Mouse (Mus musculus): ENCODE results near the gene Adrb1. TPM values are rescaled to one million over a fixed set of nuclear protein-coding genes. Genes with fewer than 3 reads are reported as not detected.
A peak's percentile ranks its signal among the peaks of the same experiment; 100 is the strongest.

The Adrb1 gene
- 0.93 and 1.2 TPM in 2 replicates for polyA plus RNA-seq (2015; fragmentation: Nextera tagmentation; extraction: Ambion mirVana)

- Histone ChIP-seq H3K4me1 (peaks cover 26% of the 10 kb centered on the region), H3K4me3 (replicated peaks) (peak within 1 kb of the TSS; percentile 57), H3K27ac (no peak within 1 kb of the TSS; the same call in 1 of the 2 replicates), H3K27me3 (replicated peaks) (peaks cover 48% of the 10 kb centered on the region), H3K4me2 (peak within 1 kb of the TSS; percentile 92), H3K36me3 (no peaks in the 10 kb centered on the region), H3K9ac (peak within 1 kb of the TSS; percentile 39; the same call in 1 of the 2 replicates), H3K9me3 (no peaks in the 10 kb centered on the region)
- WGBS = 1% methylated on average over 49 of the region's 63 CpGs
- ATAC-seq (ENCODE audit: insufficient read depth, low FRiP score, low read depth) = peak; percentile 54
Measured at GRCm38 (mm10) chr19:56721387-56722211, at the start of gene Adrb1. Adrb1 (plus strand) TSS chr19:56722199.

GRCm38 (mm10) chr19:56675690-56676089 is 46.3 kb upstream of the Adrb1 start:
- Histone ChIP-seq H3K9me3 (no peaks in the 10 kb centered on the region), H3K27me3 (replicated peaks) (no peaks in the 10 kb centered on the region), H3K4me3 (replicated peaks) (no peak overlapping the region), H3K4me2 (no peak overlapping the region), H3K9ac (no peak overlapping the region), H3K27ac (no peak overlapping the region), H3K4me1 (peaks cover 9% of the 10 kb centered on the region; the same call in 1 of the 2 replicates), H3K36me3 (no peaks in the 10 kb centered on the region)
- no peak for ATAC-seq (ENCODE audit: insufficient read depth, low FRiP score, low read depth)
- WGBS = 87% methylated on average over 5 of the region's 5 CpGs

- H3K4me2 ChIP-seq = no peak overlapping the region
- H3K4me1 ChIP-seq = peaks cover 9% of the 10 kb centered on the region; the same call in 1 of the 2 replicates
- 84% methylated on average over 4 of the region's 4 CpGs for WGBS
- H3K27ac ChIP-seq = no peak overlapping the region
- ATAC-seq (ENCODE audit: insufficient read depth, low FRiP score, low read depth) = no peak
- no peaks in the 10 kb centered on the region for H3K36me3 ChIP-seq
- H3K9ac ChIP-seq = no peak overlapping the region
- H3K4me3 ChIP-seq (replicated peaks) = no peak overlapping the region
- no peaks in the 10 kb centered on the region for H3K9me3 ChIP-seq
- no peaks in the 10 kb centered on the region for H3K27me3 ChIP-seq (replicated peaks)
Measured at GRCm38 (mm10) chr19:56676506-56676905, 45.5 kb upstream of the Adrb1 start.

- 35% methylated on average over 8 of the region's 8 CpGs for WGBS
- H3K4me1 ChIP-seq = peaks cover 9% of the 10 kb centered on the region; the same call in 1 of the 2 replicates
- H3K4me2 ChIP-seq = no peak overlapping the region
- no peaks in the 10 kb centered on the region for H3K9me3 ChIP-seq
- H3K36me3 ChIP-seq = no peaks in the 10 kb centered on the region
- ATAC-seq (ENCODE audit: insufficient read depth, low FRiP score, low read depth) = no peak
- no peaks in the 10 kb centered on the region for H3K27me3 ChIP-seq (replicated peaks)
- H3K4me3 ChIP-seq (replicated peaks) = no peak overlapping the region
- peak overlapping the region; percentile 51; the same call in 1 of the 2 replicates for H3K27ac ChIP-seq
- H3K9ac ChIP-seq = no peak overlapping the region
Measured at GRCm38 (mm10) chr19:56677611-56678010, 44.4 kb upstream of the Adrb1 start.

- Histone ChIP-seq H3K9ac (no peak overlapping the region), H3K27ac (0 out of 2 replicates have a peak overlapping the region, but pooled peaks have one; percentile 18), H3K4me3 (replicated peaks) (no peak overlapping the region), H3K4me2 (no peak overlapping the region), H3K36me3 (no peaks in the 10 kb centered on the region), H3K4me1 (peaks cover 9% of the 10 kb centered on the region; the same call in 1 of the 2 replicates), H3K9me3 (no peaks in the 10 kb centered on the region), H3K27me3 (replicated peaks) (no peaks in the 10 kb centered on the region)
- 65% methylated on average over 9 of the region's 9 CpGs for WGBS
- no peak for ATAC-seq (ENCODE audit: insufficient read depth, low FRiP score, low read depth)
Measured at GRCm38 (mm10) chr19:56678516-56678915, 43.5 kb upstream of the Adrb1 start.

- WGBS = 71% methylated on average over 18 of the region's 18 CpGs
- ATAC-seq (ENCODE audit: insufficient read depth, low FRiP score, low read depth) = no peak
- H3K27me3 ChIP-seq (replicated peaks) = no peaks in the 10 kb centered on the region
- H3K27ac ChIP-seq = no peak overlapping the region
- H3K9ac ChIP-seq = no peak overlapping the region
- H3K4me1 ChIP-seq = peaks cover 9% of the 10 kb centered on the region; the same call in 1 of the 2 replicates
- no peaks in the 10 kb centered on the region for H3K9me3 ChIP-seq
- no peaks in the 10 kb centered on the region for H3K36me3 ChIP-seq
- no peak overlapping the region for H3K4me2 ChIP-seq
- no peak overlapping the region for H3K4me3 ChIP-seq (replicated peaks)
Measured at GRCm38 (mm10) chr19:56679213-56679965, 42.6 kb upstream of the Adrb1 start.

GRCm38 (mm10) chr19:56679992-56680391 is 42.0 kb upstream of the Adrb1 start:
- 72% methylated on average over 7 of the region's 7 CpGs for WGBS
- H3K9me3 ChIP-seq = no peaks in the 10 kb centered on the region
- no peaks in the 10 kb centered on the region for H3K36me3 ChIP-seq
- H3K4me1 ChIP-seq = peaks cover 9% of the 10 kb centered on the region; the same call in 1 of the 2 replicates
- no peaks in the 10 kb centered on the region for H3K27me3 ChIP-seq (replicated peaks)
- no peak overlapping the region for H3K4me3 ChIP-seq (replicated peaks)
- H3K9ac ChIP-seq = no peak overlapping the region
- H3K27ac ChIP-seq = no peak overlapping the region
- H3K4me2 ChIP-seq = no peak overlapping the region
- no peak for ATAC-seq (ENCODE audit: insufficient read depth, low FRiP score, low read depth)

GRCm38 (mm10) chr19:56682297-56682696 is 39.7 kb upstream of the Adrb1 start:
- peaks cover 9% of the 10 kb centered on the region; the same call in 1 of the 2 replicates for H3K4me1 ChIP-seq
- ATAC-seq (ENCODE audit: insufficient read depth, low FRiP score, low read depth) = no peak
- WGBS = 84% methylated on average over 7 of the region's 7 CpGs

GRCm38 (mm10) chr19:56682843-56683242 is 39.2 kb upstream of the Adrb1 start:
- no peaks in the 10 kb centered on the region for H3K27me3 ChIP-seq (replicated peaks)
- 62% methylated on average over 7 of the region's 7 CpGs for WGBS
- H3K4me3 ChIP-seq (replicated peaks) = no peak overlapping the region
- H3K36me3 ChIP-seq = no peaks in the 10 kb centered on the region
- H3K9ac ChIP-seq = no peak overlapping the region
- H3K4me1 ChIP-seq = peaks cover 11% of the 10 kb centered on the region; the same call in 1 of the 2 replicates
- no peak for ATAC-seq (ENCODE audit: insufficient read depth, low FRiP score, low read depth)
- no peak overlapping the region for H3K27ac ChIP-seq
- H3K9me3 ChIP-seq = no peaks in the 10 kb centered on the region
- no peak overlapping the region for H3K4me2 ChIP-seq

More at GRCm38 (mm10) chr19:56682297-56682696, 39.7 kb upstream of the Adrb1 start:
- Histone ChIP-seq H3K9ac (no peak overlapping the region), H3K4me2 (no peak overlapping the region), H3K36me3 (no peaks in the 10 kb centered on the region), H3K4me3 (replicated peaks) (no peak overlapping the region), H3K27me3 (replicated peaks) (no peaks in the 10 kb centered on the region), H3K9me3 (no peaks in the 10 kb centered on the region), H3K27ac (no peak overlapping the region)

GRCm38 (mm10) chr19:56685515-56685914 is 36.5 kb upstream of the Adrb1 start:
- WGBS = 65% methylated on average over 7 of the region's 7 CpGs

GRCm38 (mm10) chr19:56686218-56686617 is 35.8 kb upstream of the Adrb1 start:
- no peaks in the 10 kb centered on the region for H3K9me3 ChIP-seq
- H3K27ac ChIP-seq = no peak overlapping the region
- no peak overlapping the region for H3K4me2 ChIP-seq
- WGBS = 62% methylated on average over 12 of the region's 12 CpGs
- ATAC-seq (ENCODE audit: insufficient read depth, low FRiP score, low read depth) = no peak
- peaks cover 8% of the 10 kb centered on the region; the same call in 1 of the 2 replicates for H3K4me1 ChIP-seq
- no peak overlapping the region for H3K4me3 ChIP-seq (replicated peaks)
- no peak overlapping the region for H3K9ac ChIP-seq
- H3K27me3 ChIP-seq (replicated peaks) = no peaks in the 10 kb centered on the region
- H3K36me3 ChIP-seq = no peaks in the 10 kb centered on the region

More at GRCm38 (mm10) chr19:56685515-56685914, 36.5 kb upstream of the Adrb1 start:
- Histone ChIP-seq H3K27ac (no peak overlapping the region), H3K4me2 (no peak overlapping the region), H3K9ac (no peak overlapping the region), H3K27me3 (replicated peaks) (no peaks in the 10 kb centered on the region), H3K4me1 (peaks cover 8% of the 10 kb centered on the region; the same call in 1 of the 2 replicates), H3K9me3 (no peaks in the 10 kb centered on the region), H3K4me3 (replicated peaks) (no peak overlapping the region), H3K36me3 (no peaks in the 10 kb centered on the region)
- no peak for ATAC-seq (ENCODE audit: insufficient read depth, low FRiP score, low read depth)

Measured in stomach, embryonic 15.5 days (tissue).